Mouse (Mus musculus) stomach, postnatal 0 days (tissue): ENCODE measurements around the gene Mapk12. TPM values are rescaled to one million over a fixed set of nuclear protein-coding genes. Genes with fewer than 3 reads are reported as not detected.

Experiments used
- ATAC-seq: fragments of 200-750 bp; cut with Nextera tagmentation; 2 replicates; pipeline ENCODE4 v1.8.0; 2017; ENCODE audit not compliant: low FRiP score, low TSS enrichment
- DNase-seq: peaks from one replicate; pipeline ENCODE4 v3.0.0-alpha.2; 2016; ENCODE audit warnings: low spot score
- H3K27ac ChIP-seq: fragments of 300-500 bp; sonication (generic); replicated peaks from 2 replicates; pipeline ENCODE4 v1.5.1; 2014; ENCODE audit warnings: mild to moderate bottlenecking, control low read depth
- H3K27me3 ChIP-seq: fragments of 300-500 bp; sonication (generic); 2 replicates; pipeline ENCODE4 v1.6.1; 2014; ENCODE audit warnings: low read length; ENCODE audit not compliant: control insufficient read depth, insufficient read depth
- H3K36me3 ChIP-seq: fragments of 300-500 bp; sonication (generic); 2 replicates; pipeline ENCODE4 v1.6.1; 2014; ENCODE audit warnings: low read length, mixed read lengths; ENCODE audit not compliant: control insufficient read depth, insufficient read depth
- H3K4me1 ChIP-seq: fragments of 300-500 bp; sonication (generic); replicated peaks from 2 replicates; pipeline ENCODE4 v1.6.1; 2014; ENCODE audit warnings: antibody characterized with exemption; ENCODE audit not compliant: control insufficient read depth, insufficient read depth
- H3K4me2 ChIP-seq: fragments of 300-500 bp; sonication (generic); replicated peaks from 2 replicates; pipeline ENCODE4 v1.6.1; 2014; ENCODE audit warnings: low read depth, mild to moderate bottlenecking, control low read depth, moderate library complexity
- H3K4me3 ChIP-seq: fragments of 300-500 bp; sonication (generic); 2 replicates; pipeline ENCODE4 v1.5.1; 2014; ENCODE audit warnings: low read depth, low read length, control low read depth
- H3K9ac ChIP-seq: fragments of 300-500 bp; sonication (generic); 2 replicates; pipeline ENCODE4 v1.6.1; 2014; ENCODE audit warnings: mild to moderate bottlenecking, low read length, control low read depth, mixed read lengths
- H3K9me3 ChIP-seq: fragments of 300-500 bp; sonication (generic); 2 replicates; pipeline ENCODE4 v1.6.1; 2016; ENCODE audit warnings: low read length; ENCODE audit not compliant: control insufficient read depth
- CTCF ChIP-seq: IDR thresholded peaks from 2 replicates; pipeline ENCODE4 v1.5.1; 2016; ENCODE audit warnings: antibody characterized with exemption, low read depth, mild to moderate bottlenecking, moderate library complexity
- EP300 ChIP-seq: optimal IDR thresholded peaks from 2 replicates; pipeline ENCODE3; 2016; ENCODE audit warnings: antibody characterized with exemption
- WGBS: fragments of 180-500 bp; shearing (Covaris S2); extraction: QIAGEN DNeasy Blood & Tissue Kit; methylation state at CpG from one replicate; pipeline ENCODE4 v1.1.7; 2014; 5-methylcytosine and 5-hydroxymethylcytosine counted together
- polyA plus RNA-seq: library from polyadenylated mRNA; unstranded; fragments of >200 nt; fragmentation: Nextera tagmentation; extraction: Ambion mirVana; gene quantifications from 2 replicates; pipeline ENCODE4 v1.2.1, GENCODE M21; 2015

Mapk12 gene
- polyA plus RNA-seq, 1 experiment from 2014 or later, result 3.2 TPM

DNA sequence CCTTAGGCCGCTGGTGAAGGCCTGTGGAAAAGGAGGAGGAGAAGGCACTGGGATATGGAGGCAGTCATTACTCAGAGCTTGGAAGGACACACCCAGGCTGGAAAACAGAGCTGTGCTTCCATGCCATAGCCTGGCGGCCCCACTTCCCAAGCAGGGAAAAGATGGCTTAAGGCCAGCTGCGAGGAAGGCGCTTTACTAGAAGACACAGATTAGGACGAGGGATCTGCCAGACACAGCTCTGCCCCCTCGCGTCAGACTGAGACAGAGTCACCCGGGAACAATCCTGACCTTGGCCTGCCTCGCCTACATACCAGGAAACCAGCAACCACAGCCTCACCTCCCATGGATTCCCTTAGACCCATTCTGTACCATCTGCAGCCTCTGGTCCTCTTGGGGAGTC is 30.4 kb downstream of the Mapk12 start:
- Histone ChIP-seq H3K4me3 (no peak overlapping the region), H3K9me3 (no peaks in the 10 kb centered on the region), H3K36me3 (peaks cover 23% of the 10 kb centered on the region), H3K9ac (no peak overlapping the region), H3K4me1 (no peaks in the 10 kb centered on the region), H3K27me3 (no peaks in the 10 kb centered on the region), H3K4me2 (no peak overlapping the region), H3K27ac (no peak overlapping the region)
- DNase-seq (peak; percentile 41), ATAC-seq (0 out of 2 replicates have a peak, but pooled peaks have one; percentile 39)
- TF ChIP-seq EP300 (no peak), CTCF (peak; percentile 39)
- 77% methylated on average over 9 of the region's 9 CpGs for WGBS

GRCm38 (mm10) chr15:89106976-89107375 is 33.5 kb downstream of the Mapk12 start:
- Histone ChIP-seq H3K27ac (no peak overlapping the region), H3K4me3 (no peak overlapping the region), H3K4me2 (no peak overlapping the region), H3K27me3 (no peaks in the 10 kb centered on the region), H3K36me3 (peaks cover 27% of the 10 kb centered on the region), H3K9ac (no peak overlapping the region), H3K4me1 (no peaks in the 10 kb centered on the region), H3K9me3 (no peaks in the 10 kb centered on the region)
- 91% methylated on average over 1 of the region's 1 CpGs for WGBS
- TF ChIP-seq EP300, result no peak
- ATAC-seq, result no peak
- no peak for DNase-seq

DNA sequence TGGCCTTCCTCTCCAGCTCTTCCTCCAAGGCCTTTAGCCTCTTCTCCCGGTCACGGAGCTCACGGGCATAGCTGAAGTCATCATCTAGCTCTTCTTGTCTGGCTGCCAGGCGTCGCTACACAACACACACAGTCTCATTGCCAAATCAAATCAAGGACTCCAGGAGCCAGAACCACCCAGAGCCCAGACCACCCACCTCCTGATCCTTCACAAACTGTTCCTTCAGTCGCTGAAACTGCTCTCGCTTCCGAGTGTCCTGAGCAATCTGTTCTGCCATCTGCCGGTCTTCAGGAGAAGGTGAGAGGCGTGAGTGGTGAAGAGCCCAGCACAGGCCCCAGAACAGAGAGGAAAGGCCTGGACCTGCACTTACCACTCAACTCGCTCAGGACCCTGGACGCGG is 34.4 kb downstream of the Mapk12 start:
- Histone ChIP-seq H3K27me3 (no peaks in the 10 kb centered on the region), H3K9ac (no peak overlapping the region), H3K4me3 (no peak overlapping the region), H3K36me3 (peaks cover 27% of the 10 kb centered on the region), H3K4me1 (no peaks in the 10 kb centered on the region), H3K4me2 (no peak overlapping the region), H3K9me3 (no peaks in the 10 kb centered on the region), H3K27ac (no peak overlapping the region)
- ATAC-seq (no peak), DNase-seq (no peak)
- WGBS, result 91% methylated on average over 13 of the region's 13 CpGs
- TF ChIP-seq CTCF, result no peak
- TF ChIP-seq EP300, result no peak

GRCm38 (mm10) chr15:89104425-89104824 is 36.1 kb downstream of the Mapk12 start:
- Histone ChIP-seq H3K27ac (no peak overlapping the region), H3K4me3 (no peak overlapping the region), H3K9ac (no peak overlapping the region), H3K9me3 (no peaks in the 10 kb centered on the region), H3K36me3 (peaks cover 39% of the 10 kb centered on the region), H3K4me1 (no peaks in the 10 kb centered on the region), H3K27me3 (no peaks in the 10 kb centered on the region), H3K4me2 (no peak overlapping the region)
- ATAC-seq (no peak), DNase-seq (no peak)
- TF ChIP-seq CTCF, result no peak
- no peak for TF ChIP-seq EP300
- 98% methylated on average over 8 of the region's 8 CpGs for WGBS

DNA sequence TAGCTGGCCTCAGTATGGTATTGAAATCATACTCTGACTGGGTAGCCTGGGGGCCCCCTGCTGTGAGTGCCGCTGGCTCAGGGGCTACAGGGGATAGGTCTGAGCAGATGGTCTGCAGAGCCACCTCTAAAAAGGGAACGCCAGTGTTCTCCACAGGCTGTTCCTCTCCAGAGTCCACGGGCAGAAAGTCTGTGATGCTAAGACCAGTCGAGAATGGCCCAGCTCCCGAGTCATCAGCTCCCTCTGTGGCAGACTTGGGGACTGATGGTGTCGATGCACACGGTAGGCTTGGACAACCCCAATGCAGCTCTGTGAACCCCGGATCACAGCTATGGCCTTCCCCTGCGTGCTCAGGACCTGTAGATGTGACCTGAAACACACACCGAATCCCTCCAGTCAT is 36.6 kb downstream of the Mapk12 start:
- DNase-seq (no peak), ATAC-seq (no peak)
- no peak overlapping the region for H3K9ac ChIP-seq
- WGBS, result 84% methylated on average over 10 of the region's 10 CpGs
- no peak overlapping the region for H3K27ac ChIP-seq
- H3K4me1 ChIP-seq, result no peaks in the 10 kb centered on the region
- no peak overlapping the region for H3K4me2 ChIP-seq
- peaks cover 41% of the 10 kb centered on the region for H3K36me3 ChIP-seq
- no peak overlapping the region for H3K4me3 ChIP-seq
- TF ChIP-seq EP300 (no peak), CTCF (no peak)
- no peaks in the 10 kb centered on the region for H3K27me3 ChIP-seq
- no peaks in the 10 kb centered on the region for H3K9me3 ChIP-seq

- 79% methylated on average over 5 of the region's 5 CpGs for WGBS
- DNase-seq (no peak), ATAC-seq (no peak)
- no peak overlapping the region for H3K4me2 ChIP-seq
- no peak overlapping the region for H3K27ac ChIP-seq
- peaks cover 47% of the 10 kb centered on the region for H3K36me3 ChIP-seq
- H3K4me1 ChIP-seq, result no peaks in the 10 kb centered on the region
- H3K9ac ChIP-seq, result no peak overlapping the region
- H3K9me3 ChIP-seq, result no peaks in the 10 kb centered on the region
- TF ChIP-seq CTCF (no peak), EP300 (no peak)
- H3K4me3 ChIP-seq, result no peak overlapping the region
- H3K27me3 ChIP-seq, result no peaks in the 10 kb centered on the region
Observed at GRCm38 (mm10) chr15:89102646-89103045, 37.9 kb downstream of the Mapk12 start.
